ENCODE assay signal across 15 mouse cellular contexts in the genomic region with DNA sequence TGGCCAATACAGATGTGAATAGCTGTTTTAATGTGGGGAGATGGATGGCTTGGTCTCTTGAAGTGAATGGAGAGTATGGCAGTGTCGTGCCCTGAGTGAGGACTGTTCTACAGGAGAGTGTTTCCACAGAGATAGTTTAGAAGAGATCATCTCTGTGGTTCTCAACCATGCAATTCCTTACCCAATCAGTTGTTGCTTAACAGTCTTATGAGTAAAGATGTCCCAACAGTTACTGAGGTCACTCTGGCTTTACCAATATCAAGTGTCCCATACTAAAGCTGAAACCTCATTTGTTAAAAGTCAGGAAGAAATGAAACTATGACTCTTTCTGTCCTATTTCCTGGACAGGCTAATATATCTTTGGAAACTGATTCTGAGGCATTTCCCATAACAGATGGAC.
"Had no signal": no experiment of that assay in that cellular context is flagged by ENCODE, and none has a peak within 500 bp of the region (broad histone marks: within the 10 kb centered on the region; RNA-seq: fewer than 3 reads in every experiment).

No protein-coding gene starts in this region.

- H3K4me3 ChIP-seq: limb, embryonic 12.5 days; liver, embryonic 15.5 days; lung, embryonic 15.5 days; midbrain, embryonic 10.5 days; midbrain, embryonic 15.5 days; neural tube, embryonic 12.5 days had no signal

- H3K27ac ChIP-seq: limb, embryonic 12.5 days; liver, embryonic 15.5 days; lung, embryonic 15.5 days; midbrain, embryonic 10.5 days; midbrain, embryonic 15.5 days; neural tube, embryonic 12.5 days had no signal

- H3K4me1 ChIP-seq: limb, embryonic 12.5 days; liver, embryonic 15.5 days; lung, embryonic 15.5 days; midbrain, embryonic 10.5 days; midbrain, embryonic 15.5 days; neural tube, embryonic 12.5 days had no signal

- DNase-seq: kidney, adult 8-10 months; kidney, postnatal 25 days; layer of hippocampus, postnatal 36 days; lung, postnatal 14 days; right cerebral cortex, postnatal 4 days; spleen, adult 18-20 months; thymus, adult 18-20 months; thymus, postnatal 25 days had no signal

- H3K27me3 ChIP-seq: limb, embryonic 12.5 days; liver, embryonic 15.5 days; lung, embryonic 15.5 days; midbrain, embryonic 15.5 days; neural tube, embryonic 12.5 days had no signal

- H3K36me3 ChIP-seq: limb, embryonic 12.5 days; liver, embryonic 15.5 days; lung, embryonic 15.5 days; midbrain, embryonic 10.5 days; midbrain, embryonic 15.5 days; neural tube, embryonic 12.5 days had no signal

- ATAC-seq: intestine, postnatal 0 days; midbrain, embryonic 15.5 days had no signal
